Mouse (Mus musculus): Measurements from ENCODE around the gene Mogat1. TPM values are rescaled to one million over a fixed set of nuclear protein-coding genes. Genes with fewer than 3 reads are reported as not detected.

The Mogat1 gene
- 180 and 200 TPM in 2 replicates for polyA plus RNA-seq (2012; rRNA removed)

DNA sequence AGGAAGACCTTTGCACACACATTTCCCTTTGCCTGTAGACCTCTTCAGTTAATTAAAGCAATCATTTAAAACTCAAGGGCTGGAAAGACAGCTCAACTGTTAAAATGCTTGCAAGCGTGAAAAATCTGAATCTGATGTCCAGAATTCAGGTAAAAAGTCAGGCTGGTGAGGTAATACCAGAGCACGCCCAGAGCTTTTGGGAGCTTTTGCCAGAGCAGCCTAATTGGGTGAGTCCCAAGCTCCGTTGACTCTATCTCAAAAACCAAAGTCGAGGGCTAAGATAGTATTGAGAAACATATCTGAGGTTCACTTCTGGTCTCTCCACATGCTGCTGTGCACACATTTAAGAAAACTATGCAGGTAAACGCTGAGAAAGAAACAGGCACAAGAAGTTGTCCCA, at the start of gene Mogat1:
Gene Mogat1 (plus strand): TSS at position 130 of the 400 bp plus-strand sequence.

DNA sequence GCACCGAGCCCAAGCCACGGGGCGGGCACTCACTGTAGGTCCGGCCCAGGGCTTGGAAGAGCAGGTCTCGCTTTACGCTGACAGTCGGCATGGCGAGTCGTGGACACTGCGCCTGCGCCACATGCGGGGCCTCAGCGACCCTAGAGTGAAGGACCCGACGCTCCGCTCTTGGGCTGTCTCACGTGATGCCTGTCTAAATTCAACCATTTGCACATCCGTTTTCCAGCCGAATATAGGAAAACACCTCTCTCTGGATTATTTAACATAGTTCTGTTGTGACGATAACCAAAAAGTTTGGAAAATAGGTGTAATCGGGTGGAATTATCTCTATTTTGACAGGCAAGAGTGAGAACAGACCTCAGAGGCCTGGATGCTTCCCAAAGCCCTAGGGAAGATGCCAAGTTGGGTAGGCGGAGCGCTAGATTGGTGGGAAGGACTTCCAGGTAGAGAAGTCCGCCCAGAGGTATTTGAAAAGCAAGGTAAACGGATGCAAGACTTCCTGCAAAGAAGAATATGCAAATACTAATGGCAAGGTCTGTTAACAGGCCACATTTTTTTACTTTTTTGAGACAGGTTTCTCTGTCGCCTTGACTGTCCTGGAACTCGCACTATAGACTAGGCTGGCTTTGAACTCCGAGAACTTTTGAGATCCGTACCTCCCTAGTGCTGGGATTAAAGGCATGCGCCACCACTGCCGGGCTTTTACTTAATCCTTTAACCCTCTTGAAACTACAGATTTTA, 21.9 kb upstream of the Mogat1 start, which contains the start of gene Farsb:
Gene Farsb (minus strand): TSS at position 146 of the 741 bp plus-strand sequence.

DNA sequence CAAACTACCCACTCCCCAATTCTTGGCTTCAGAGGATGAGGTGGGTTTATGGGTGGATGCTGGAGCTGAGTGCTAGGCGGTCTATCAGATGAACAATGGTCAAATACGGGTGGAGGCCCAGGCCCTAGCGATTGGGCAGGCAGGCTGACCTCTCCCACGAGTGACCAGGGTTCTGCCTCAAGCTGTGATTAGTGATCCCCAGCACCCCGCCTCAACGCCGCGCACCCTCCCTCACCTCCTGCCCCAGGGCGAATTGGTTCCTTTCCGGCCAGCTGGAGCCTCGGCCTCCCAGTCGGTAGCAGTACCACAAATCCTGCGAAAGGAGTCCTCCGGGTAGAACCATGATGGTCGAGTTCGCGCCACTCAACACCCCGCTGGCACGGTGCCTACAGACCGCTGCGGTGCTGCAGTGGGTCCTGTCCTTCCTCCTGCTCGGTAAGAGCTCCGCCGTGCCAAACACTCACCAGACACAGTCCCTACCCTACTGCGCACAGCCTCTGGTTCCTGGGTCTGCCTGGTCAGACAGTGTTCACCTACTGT, 900 bp downstream of the Mogat1 start, which contains the start of gene BC035947:
Gene BC035947 (minus strand): TSS at position 538 of the 540 bp plus-strand sequence.

Other genes with a start within 250 kb of the Mogat1 start
- gene Sgpp2, start 200.6 kb upstream of the Mogat1 start, polyA plus RNA-seq (2012; rRNA removed) = 16.5 and 16.7 TPM in 2 replicates
- gene Farsb, start 22.1 kb upstream of the Mogat1 start, polyA plus RNA-seq (2012; rRNA removed) = 3.2 and 4.5 TPM in 2 replicates
- 0.02 and 0.04 TPM in 2 replicates for gene BC035947, start 1.2 kb downstream of the Mogat1 start, polyA plus RNA-seq (2012; rRNA removed)
- gene Acsl3, start 146.8 kb downstream of the Mogat1 start, polyA plus RNA-seq (2012; rRNA removed) = 4.3 and 5.1 TPM in 2 replicates
- gene Utp14b, start 147.0 kb downstream of the Mogat1 start, polyA plus RNA-seq (2012; rRNA removed) = 0.10 and 0.21 TPM in 2 replicates

Data from stomach, adult 2 months (tissue).